Mouse (Mus musculus): ENCODE measurements around the gene Cd300ld4. TPM values are rescaled to one million over a fixed set of nuclear protein-coding genes. Genes with fewer than 3 reads are reported as not detected.
"Not testable (repeated sequence)": the region's sequence is repeated elsewhere in the genome, so short reads cannot be mapped to it uniquely, and the experiment has no call there.

Cd300ld4 gene
- polyA plus RNA-seq, 1 experiment: 0.77 TPM

- Histone ChIP-seq H3K4me1 (ENCODE audit: control insufficient read depth, insufficient read depth, low read length) (no peaks in the 10 kb centered on the region), H3K4me3 (replicated peaks; ENCODE audit: extremely low read depth, low read depth, low read length) (no peak overlapping the region)
- TF ChIP-seq CTCF (IDR thresholded peaks at IDR 0.05; ENCODE audit: insufficient read depth, low read length): no peak
- no peak for TF ChIP-seq POLR2A (IDR thresholded peaks at IDR 0.05; ENCODE audit: borderline replicate concordance, extremely low read depth, low read depth, low read length)
- no peak for DNase-seq
Measured at GRCm38 (mm10) chr11:115054537-115054936, 27.7 kb upstream of the Cd300ld4 start.

DNA sequence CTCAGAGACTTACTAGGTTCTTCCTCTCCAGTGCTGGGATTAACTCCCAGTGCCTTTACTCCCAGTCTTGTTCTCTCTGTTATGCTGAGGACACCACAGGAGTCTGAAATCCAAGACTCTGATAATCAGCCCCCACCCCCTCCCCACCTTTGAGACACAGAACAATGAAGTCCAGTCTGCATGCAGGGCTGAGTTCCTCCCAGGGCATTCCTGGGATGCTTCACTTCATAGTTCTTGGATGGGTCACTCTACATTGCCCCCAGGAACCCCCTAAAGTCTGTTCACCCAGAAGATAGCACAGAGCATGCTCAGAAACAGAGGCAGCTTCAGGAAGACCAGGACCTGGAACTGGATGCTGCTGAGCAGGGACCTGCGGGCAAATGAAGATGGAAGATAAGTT lies 26.2 kb upstream of the Cd300ld4 start:
- no peak for TF ChIP-seq POLR2A (IDR thresholded peaks at IDR 0.05; ENCODE audit: borderline replicate concordance, extremely low read depth, low read depth, low read length)
- no peak for DNase-seq
- H3K4me3 ChIP-seq (replicated peaks; ENCODE audit: extremely low read depth, low read depth, low read length): no peak overlapping the region
- WGBS: 80% methylated on average over 1 of the region's 1 CpGs
- H3K4me1 ChIP-seq (ENCODE audit: control insufficient read depth, insufficient read depth, low read length): no peaks in the 10 kb centered on the region

DNA sequence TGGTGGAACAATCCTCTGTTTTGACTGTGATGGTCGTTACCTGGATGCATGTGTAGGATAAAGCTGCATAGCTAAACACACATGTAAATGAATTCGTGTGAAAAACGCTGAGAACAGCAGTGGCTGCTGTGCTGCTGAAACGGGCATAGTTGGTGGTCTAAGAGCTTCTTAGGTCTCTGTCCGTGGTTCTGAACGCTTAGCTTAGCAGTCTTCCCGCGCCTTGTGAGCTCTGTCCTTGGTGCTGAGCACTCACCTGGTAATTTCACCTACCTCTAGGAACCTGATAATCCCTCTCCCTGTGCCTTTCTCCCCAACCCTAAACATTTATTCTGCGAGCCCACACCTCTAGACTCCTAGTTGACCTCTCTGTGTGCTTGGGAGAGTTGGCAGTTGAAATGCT lies 25.4 kb upstream of the Cd300ld4 start:
- Histone ChIP-seq H3K4me1 (ENCODE audit: control insufficient read depth, insufficient read depth, low read length) (no peaks in the 10 kb centered on the region), H3K4me3 (replicated peaks; ENCODE audit: extremely low read depth, low read depth, low read length) (no peak overlapping the region)
- WGBS: 4% methylated on average over 9 of the region's 9 CpGs
- TF ChIP-seq CTCF (IDR thresholded peaks at IDR 0.05; ENCODE audit: insufficient read depth, low read length) (no peak), POLR2A (IDR thresholded peaks at IDR 0.05; ENCODE audit: borderline replicate concordance, extremely low read depth, low read depth, low read length) (no peak)
- DNase-seq: no peak

DNA sequence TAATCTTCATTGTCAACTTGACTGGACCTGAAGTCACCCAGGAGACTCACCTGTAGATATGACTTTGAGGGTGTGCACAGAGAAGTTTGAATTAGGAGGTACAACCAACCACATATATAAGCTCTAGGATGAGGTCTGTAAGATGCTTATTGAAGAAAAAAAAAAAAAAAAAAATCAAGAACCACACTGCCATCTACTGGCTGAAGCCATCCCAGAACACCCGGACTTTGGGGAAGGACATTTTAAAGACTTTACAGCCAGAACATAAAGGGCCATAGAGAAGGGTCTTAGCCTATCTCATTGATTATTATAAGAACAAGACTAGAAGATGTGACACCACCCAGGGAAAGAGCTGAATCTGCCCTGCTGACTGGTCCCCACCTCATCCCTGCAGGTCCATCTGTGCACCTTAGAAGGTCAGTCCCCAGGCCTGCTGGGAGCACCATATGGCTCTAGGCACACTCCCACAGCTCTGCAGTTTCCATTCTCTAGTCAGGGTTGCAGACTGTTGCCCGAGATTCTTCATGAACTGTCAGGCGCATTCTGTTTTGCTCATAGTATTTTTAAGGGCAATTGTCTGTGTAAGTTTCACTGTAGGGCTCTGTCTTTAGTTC lies 22.6 kb upstream of the Cd300ld4 start:
- no peak for DNase-seq
- no peak overlapping the region for H3K4me3 ChIP-seq (replicated peaks; ENCODE audit: extremely low read depth, low read depth, low read length)
- TF ChIP-seq CTCF (IDR thresholded peaks at IDR 0.05; ENCODE audit: insufficient read depth, low read length) (no peak), POLR2A (IDR thresholded peaks at IDR 0.05; ENCODE audit: borderline replicate concordance, extremely low read depth, low read depth, low read length) (no peak)
- 33% methylated on average over 3 of the region's 3 CpGs for WGBS
- H3K4me1 ChIP-seq (ENCODE audit: control insufficient read depth, insufficient read depth, low read length): no peaks in the 10 kb centered on the region

- WGBS: 48% methylated on average over 2 of the region's 2 CpGs
- Histone ChIP-seq H3K4me3 (replicated peaks; ENCODE audit: extremely low read depth, low read depth, low read length) (no peak within 1 kb of the TSS), H3K4me1 (ENCODE audit: control insufficient read depth, insufficient read depth, low read length) (no peaks in the 10 kb centered on the region)
- TF ChIP-seq POLR2A (IDR thresholded peaks at IDR 0.05; ENCODE audit: borderline replicate concordance, extremely low read depth, low read depth, low read length) (no peak), CTCF (IDR thresholded peaks at IDR 0.05; ENCODE audit: insufficient read depth, low read length) (no peak)
- DNase-seq: no peak
Measured at GRCm38 (mm10) chr11:115048259-115048658, 21.4 kb upstream of the Cd300ld4 start, which contains the start of gene Cd300ld3. Cd300ld3 (minus strand) TSS chr11:115048409.

GRCm38 (mm10) chr11:115037669-115038068 lies 10.9 kb upstream of the Cd300ld4 start, which contains the start of gene Cd300ld5:
Cd300ld5 (minus strand) TSS chr11:115037769.
- H3K4me3 ChIP-seq (replicated peaks; ENCODE audit: extremely low read depth, low read depth, low read length); DNase-seq; H3K4me1 ChIP-seq (ENCODE audit: control insufficient read depth, insufficient read depth, low read length): not testable (repeated sequence)
- WGBS: no CpG with 5 or more reads among the region's 6 CpGs

- not testable (repeated sequence) for H3K4me3 ChIP-seq (replicated peaks; ENCODE audit: extremely low read depth, low read depth, low read length); DNase-seq; H3K4me1 ChIP-seq (ENCODE audit: control insufficient read depth, insufficient read depth, low read length)
- WGBS: no CpG with 5 or more reads among the region's 7 CpGs
Measured at GRCm38 (mm10) chr11:115016093-115016492, 10.7 kb downstream of the Cd300ld4 start, which contains the start of gene Cd300ld2. Cd300ld2 (minus strand) TSS chr11:115016193.

DNA sequence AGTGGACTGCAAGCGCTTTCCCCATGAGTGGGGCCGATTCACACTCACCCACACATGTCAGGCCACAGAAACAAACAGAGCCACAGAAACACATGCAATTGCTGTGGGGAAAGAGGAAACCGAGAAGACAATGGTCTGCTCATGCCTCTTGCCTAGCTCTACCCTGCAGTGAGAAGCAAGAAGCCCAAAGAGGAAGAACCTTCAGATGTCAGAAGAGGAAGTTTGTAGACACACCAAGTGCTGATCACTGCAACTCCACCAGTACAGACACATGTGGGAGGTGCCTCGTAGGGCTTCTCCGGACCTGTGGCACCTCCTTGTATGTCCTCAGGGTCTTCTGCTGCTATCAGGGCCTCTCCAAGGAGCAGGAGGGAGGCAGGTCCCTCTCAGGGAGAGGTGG lies 22.7 kb downstream of the Cd300ld4 start:
- no peaks in the 10 kb centered on the region for H3K4me1 ChIP-seq (ENCODE audit: control insufficient read depth, insufficient read depth, low read length)
- TF ChIP-seq CTCF (IDR thresholded peaks at IDR 0.05; ENCODE audit: insufficient read depth, low read length) (no peak), POLR2A (IDR thresholded peaks at IDR 0.05; ENCODE audit: borderline replicate concordance, extremely low read depth, low read depth, low read length) (0 out of 2 replicates have a peak, but pooled peaks have one; percentile 14)
- no peak overlapping the region for H3K4me3 ChIP-seq (replicated peaks; ENCODE audit: extremely low read depth, low read depth, low read length)
- 67% methylated on average over 5 of the region's 5 CpGs for WGBS
- DNase-seq: peak; percentile 6

- TF ChIP-seq CTCF (IDR thresholded peaks at IDR 0.05; ENCODE audit: insufficient read depth, low read length) (no peak), POLR2A (IDR thresholded peaks at IDR 0.05; ENCODE audit: borderline replicate concordance, extremely low read depth, low read depth, low read length) (no peak)
- DNase-seq: no peak
- no peaks in the 10 kb centered on the region for H3K4me1 ChIP-seq (ENCODE audit: control insufficient read depth, insufficient read depth, low read length)
- H3K4me3 ChIP-seq (replicated peaks; ENCODE audit: extremely low read depth, low read depth, low read length): no peak within 1 kb of the TSS
- WGBS: 57% methylated on average over 7 of the region's 7 CpGs
Measured at GRCm38 (mm10) chr11:115001474-115002040, 25.3 kb downstream of the Cd300ld4 start, which contains the start of gene Cd300c2. Cd300c2 (minus strand) TSS chr11:115001880.

DNA sequence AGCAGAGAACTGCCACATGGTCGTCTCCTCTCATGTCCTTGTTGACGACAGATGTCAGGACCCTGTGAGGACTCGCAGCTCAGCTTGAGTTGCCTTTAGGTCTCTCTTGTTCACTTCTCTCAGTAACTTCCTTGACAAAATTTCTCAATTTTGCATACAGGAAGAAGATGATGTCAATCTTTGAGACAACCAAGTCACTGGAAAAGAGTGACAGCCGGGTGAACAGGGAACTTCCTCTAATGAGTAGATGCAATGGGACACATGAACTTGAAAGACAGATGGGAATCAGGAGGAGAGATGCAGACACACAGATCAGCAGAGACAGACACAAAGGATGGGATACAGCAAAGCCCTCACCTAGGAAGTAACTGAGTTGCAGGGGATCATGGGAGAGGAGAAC lies 37.0 kb downstream of the Cd300ld4 start, which contains the start of gene Cd300ld:
Gene Cd300ld, minus strand, starts transcription at position 130 of the 400 bp plus-strand sequence.
- TF ChIP-seq POLR2A (IDR thresholded peaks at IDR 0.05; ENCODE audit: borderline replicate concordance, extremely low read depth, low read depth, low read length): no peak
- TF ChIP-seq CTCF (IDR thresholded peaks at IDR 0.05; ENCODE audit: insufficient read depth, low read length): no peak
- Histone ChIP-seq H3K4me1 (ENCODE audit: control insufficient read depth, insufficient read depth, low read length) (no peaks in the 10 kb centered on the region), H3K4me3 (replicated peaks; ENCODE audit: extremely low read depth, low read depth, low read length) (no peak within 1 kb of the TSS)
- no peak for DNase-seq
- 57% methylated on average over 4 of the region's 4 CpGs for WGBS
